Mouse (Mus musculus): ENCODE data around the gene Actr8. TPM values are rescaled to one million over a fixed set of nuclear protein-coding genes. Genes with fewer than 3 reads are reported as not detected.

Gene Actr8
- polyA plus RNA-seq, 1 experiment from 2014 or later = 76.7 TPM

DNA sequence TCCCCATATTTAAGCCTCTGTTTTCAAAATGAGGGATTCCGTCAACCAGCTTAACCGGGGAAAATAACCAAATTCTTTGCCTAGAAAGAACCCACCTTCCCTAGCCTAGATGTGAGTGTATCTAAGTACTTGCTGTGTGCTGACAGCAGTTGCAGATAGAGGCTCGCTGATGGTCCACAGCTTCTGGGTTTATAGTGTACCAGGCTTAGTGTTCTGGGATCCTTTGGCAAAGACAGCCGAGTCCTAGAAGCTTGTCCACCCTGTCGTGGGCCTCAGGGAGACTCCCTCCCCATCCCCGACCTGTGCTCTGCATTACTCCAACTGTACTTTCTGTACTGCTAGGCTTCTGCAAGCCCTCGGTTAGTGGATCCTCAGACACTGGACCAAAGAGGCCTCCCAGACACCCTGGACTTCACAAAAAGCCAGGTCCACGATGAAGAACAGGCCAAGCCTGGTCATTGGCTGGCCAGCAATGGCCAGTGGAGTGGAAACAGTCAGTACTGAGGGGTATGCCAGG, 67.6 kb downstream of the Actr8 start:
- Histone ChIP-seq H3K4me1 (no peaks in the 10 kb centered on the region), H3K27me3 (no peaks in the 10 kb centered on the region), H3K27ac (no peak overlapping the region), H3K9me3 (no peaks in the 10 kb centered on the region), H3K9ac (no peak overlapping the region), H3K36me3 (no peaks in the 10 kb centered on the region), H3K4me2 (replicated peaks) (no peak overlapping the region), H3K4me3 (no peak overlapping the region)
- WGBS = 86% methylated on average over 8 of the region's 8 CpGs
- ATAC-seq (ENCODE audit: insufficient number of reproducible peaks, insufficient read depth, low FRiP score, low TSS enrichment) = no peak

DNA sequence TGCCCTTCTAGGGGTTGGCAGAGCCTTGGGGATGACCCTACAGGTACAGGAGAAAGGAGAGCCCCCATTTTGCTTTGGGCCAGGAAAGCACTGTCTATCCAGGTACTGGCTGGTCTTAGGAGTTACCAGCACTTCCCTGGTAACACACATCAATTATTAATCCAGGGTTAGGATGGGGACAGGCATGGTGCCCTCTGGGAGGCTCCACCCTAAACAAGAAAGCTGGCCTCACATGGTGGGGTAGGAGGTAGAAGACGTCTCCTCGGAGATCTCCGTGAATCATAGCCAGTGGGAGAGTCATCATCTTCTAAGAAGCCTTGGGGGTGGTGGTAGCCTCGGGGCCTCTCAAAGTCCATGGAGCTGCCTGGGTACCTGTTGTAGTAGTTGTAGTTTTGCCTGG, 68.8 kb downstream of the Actr8 start:
- Histone ChIP-seq H3K4me3 (no peak overlapping the region), H3K9me3 (no peaks in the 10 kb centered on the region), H3K4me2 (replicated peaks) (no peak overlapping the region), H3K4me1 (no peaks in the 10 kb centered on the region), H3K9ac (no peak overlapping the region), H3K27ac (no peak overlapping the region), H3K36me3 (no peaks in the 10 kb centered on the region), H3K27me3 (no peaks in the 10 kb centered on the region)
- ATAC-seq (ENCODE audit: insufficient number of reproducible peaks, insufficient read depth, low FRiP score, low TSS enrichment) = no peak
- WGBS = 89% methylated on average over 4 of the region's 4 CpGs

DNA sequence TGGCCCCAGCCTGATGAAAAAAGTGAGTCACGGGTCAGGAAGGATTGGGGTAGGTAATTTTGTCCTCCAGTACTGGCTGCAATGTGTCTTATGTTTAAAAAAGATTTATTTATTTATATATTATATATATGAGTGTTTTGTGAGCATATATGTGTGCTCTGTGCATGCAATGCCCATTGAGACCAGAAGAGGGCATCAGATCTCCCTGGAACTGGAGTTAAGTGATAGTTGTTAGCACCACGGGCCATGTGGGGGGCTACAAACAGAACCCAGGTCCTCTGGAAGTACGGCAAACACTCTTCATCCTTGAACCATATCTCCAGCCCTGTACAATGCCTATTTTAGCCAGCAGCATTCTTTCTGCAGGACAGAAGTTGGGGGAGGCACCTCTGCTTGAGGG, 69.9 kb downstream of the Actr8 start:
- WGBS = 81% methylated on average over 3 of the region's 3 CpGs
- ATAC-seq (ENCODE audit: insufficient number of reproducible peaks, insufficient read depth, low FRiP score, low TSS enrichment) = no peak
- no peaks in the 10 kb centered on the region for H3K9me3 ChIP-seq

GRCm38 (mm10) chr14:30050280-30050679, 72.1 kb downstream of the Actr8 start:
- WGBS = 93% methylated on average over 8 of the region's 8 CpGs
- Histone ChIP-seq H3K27me3 (no peaks in the 10 kb centered on the region), H3K9me3 (no peaks in the 10 kb centered on the region), H3K36me3 (no peaks in the 10 kb centered on the region), H3K4me3 (no peak overlapping the region), H3K4me2 (replicated peaks) (no peak overlapping the region), H3K9ac (no peak overlapping the region), H3K27ac (no peak overlapping the region), H3K4me1 (no peaks in the 10 kb centered on the region)
- no peak for ATAC-seq (ENCODE audit: insufficient number of reproducible peaks, insufficient read depth, low FRiP score, low TSS enrichment)

More for the DNA sequence above, 69.9 kb downstream of the Actr8 start:
- Histone ChIP-seq H3K4me2 (replicated peaks) (no peak overlapping the region), H3K27me3 (no peaks in the 10 kb centered on the region), H3K36me3 (no peaks in the 10 kb centered on the region), H3K9ac (no peak overlapping the region), H3K4me3 (no peak overlapping the region), H3K4me1 (no peaks in the 10 kb centered on the region), H3K27ac (no peak overlapping the region)

- ATAC-seq (ENCODE audit: insufficient number of reproducible peaks, insufficient read depth, low FRiP score, low TSS enrichment) = no peak
Observed at GRCm38 (mm10) chr14:30054922-30055321, 76.8 kb downstream of the Actr8 start.

More at GRCm38 (mm10) chr14:30054922-30055321, 76.8 kb downstream of the Actr8 start:
- WGBS = 85% methylated on average over 7 of the region's 7 CpGs
- Histone ChIP-seq H3K27me3 (no peaks in the 10 kb centered on the region), H3K4me2 (replicated peaks) (no peak overlapping the region), H3K4me3 (no peak overlapping the region), H3K27ac (no peak overlapping the region), H3K9me3 (no peaks in the 10 kb centered on the region), H3K36me3 (no peaks in the 10 kb centered on the region), H3K4me1 (no peaks in the 10 kb centered on the region), H3K9ac (no peak overlapping the region)

Small RNA genes within 50 kb of the gene (microRNA-seq; reads per million reads assigned to microRNA genes)
- 1.1 reads per million for gene Mir6947

Other genes with a start within 250 kb of the Actr8 start
- gene Selenok, start 10.0 kb upstream of the Actr8 start, polyA plus RNA-seq (2016; fragmentation: Nextera tagmentation; extraction: Ambion mirVana) = 294 and 299 TPM in 2 replicates
- 0.63 and 0.75 TPM in 2 replicates for gene Il17rb, start 30.6 kb downstream of the Actr8 start, polyA plus RNA-seq (2016; fragmentation: Nextera tagmentation; extraction: Ambion mirVana)
- gene Chdh, start 30.7 kb downstream of the Actr8 start, polyA plus RNA-seq (2016; fragmentation: Nextera tagmentation; extraction: Ambion mirVana) = 0.06 and 0.10 TPM in 2 replicates